Mouse (Mus musculus): ENCODE data around the gene Gm11111. TPM values are rescaled to one million over a fixed set of nuclear protein-coding genes. Genes with fewer than 3 reads are reported as not detected.
"Not testable (repeated sequence)": the region's sequence is repeated elsewhere in the genome, so short reads cannot be mapped to it uniquely, and the experiment has no call there.

The Gm11111 gene
- total RNA-seq (2021), result not detected
- long read RNA-seq, result 0 reads

DNA sequence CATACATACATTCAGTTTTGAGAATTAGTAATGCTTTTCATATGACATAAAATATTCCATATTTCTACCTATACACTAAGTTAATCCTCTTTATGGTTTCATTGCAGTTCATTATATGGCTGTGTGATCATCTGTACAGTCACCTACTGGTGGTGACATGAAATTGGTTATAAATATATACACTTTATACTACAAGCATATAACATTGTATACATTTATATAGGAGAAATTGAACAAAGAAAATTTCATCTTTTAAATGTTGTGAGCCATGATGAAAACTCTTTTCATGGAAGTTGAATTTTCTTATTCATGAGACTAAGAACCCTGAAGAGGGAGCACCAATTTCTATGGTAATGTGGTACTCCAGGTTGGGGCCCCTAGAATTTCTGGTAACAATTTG lies at the start of gene Gm11111:
Gene Gm11111 (plus strand): TSS at position 301 of the 400 bp plus-strand sequence.
- no peak for DNase-seq (ENCODE audit: low spot score in 2 of 2)

DNA sequence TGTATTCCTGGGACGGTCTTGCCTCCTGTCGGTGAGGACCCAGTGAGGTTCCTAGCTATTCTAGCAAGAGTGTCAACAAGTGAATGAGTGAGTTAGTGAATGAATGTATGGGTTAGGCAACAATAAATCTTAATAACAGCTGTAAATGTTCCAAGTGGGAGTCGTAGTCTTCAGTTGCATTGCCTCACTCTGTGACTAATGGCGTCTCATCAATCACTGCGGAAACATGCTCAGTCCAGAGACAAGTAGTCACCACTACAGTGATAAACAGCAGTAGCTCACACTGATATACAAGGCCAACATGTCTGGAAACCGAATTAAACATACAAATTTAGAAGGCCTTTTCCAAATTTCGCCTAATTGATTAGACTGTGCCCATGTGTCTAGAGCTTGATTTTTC lies 36.3 kb upstream of the Gm11111 start:
- no peak for DNase-seq (ENCODE audit: low spot score in 2 of 2)

DNA sequence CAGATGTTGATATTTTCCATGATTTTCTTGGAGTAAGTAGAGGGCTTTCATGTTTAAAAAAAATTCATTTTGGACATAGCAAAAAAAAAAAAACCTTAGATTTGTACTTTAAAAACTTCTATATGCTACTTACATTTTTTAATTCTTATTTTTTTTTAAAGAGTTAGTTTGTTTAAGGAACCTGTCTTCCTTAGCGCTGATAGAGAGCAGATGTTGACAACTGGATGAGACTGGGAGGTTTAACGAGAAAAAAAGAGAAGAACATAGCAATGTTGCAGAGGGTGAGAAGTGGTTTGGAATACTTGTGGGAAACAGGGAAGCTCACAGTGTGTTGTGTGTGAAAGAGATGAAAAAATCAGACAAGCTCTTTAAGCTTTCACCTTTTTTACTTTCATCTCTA lies 32.4 kb upstream of the Gm11111 start:
- DNase-seq (ENCODE audit: low spot score in 2 of 2), result no peak

DNA sequence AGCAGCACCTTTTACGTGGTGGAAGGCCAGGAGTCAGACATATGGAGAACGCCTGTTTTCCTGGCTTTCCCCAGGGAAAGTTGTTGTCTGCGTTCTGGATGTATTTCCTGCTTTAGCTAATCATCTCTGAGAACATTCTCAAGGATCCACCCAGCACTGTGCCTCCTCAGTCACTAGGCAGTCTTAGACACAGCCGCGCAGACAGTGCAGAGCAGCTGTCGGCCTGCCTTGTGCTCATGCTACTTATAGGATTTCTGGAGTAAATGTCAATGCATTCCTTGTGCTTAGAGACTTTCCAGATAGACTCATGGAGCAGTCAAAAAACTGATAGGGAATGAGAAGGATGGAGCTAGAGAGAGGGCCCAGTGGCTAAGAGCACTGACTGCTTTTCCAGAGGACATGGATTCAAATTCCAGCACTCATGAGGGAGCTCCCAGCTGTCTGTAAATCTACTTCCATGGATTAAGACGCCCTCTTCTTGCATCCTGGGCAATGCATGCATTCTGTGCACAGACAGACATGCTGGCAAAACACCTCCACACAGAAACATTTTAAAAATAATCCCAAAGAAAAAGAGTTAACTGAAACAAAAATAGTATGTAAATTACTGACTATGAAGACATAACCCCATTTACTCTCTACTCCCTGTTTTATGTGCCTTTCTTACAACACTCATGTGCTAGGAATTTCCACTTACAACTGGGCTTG lies 30.1 kb upstream of the Gm11111 start:
- DNase-seq (ENCODE audit: low spot score in 2 of 2), result no peak

DNA sequence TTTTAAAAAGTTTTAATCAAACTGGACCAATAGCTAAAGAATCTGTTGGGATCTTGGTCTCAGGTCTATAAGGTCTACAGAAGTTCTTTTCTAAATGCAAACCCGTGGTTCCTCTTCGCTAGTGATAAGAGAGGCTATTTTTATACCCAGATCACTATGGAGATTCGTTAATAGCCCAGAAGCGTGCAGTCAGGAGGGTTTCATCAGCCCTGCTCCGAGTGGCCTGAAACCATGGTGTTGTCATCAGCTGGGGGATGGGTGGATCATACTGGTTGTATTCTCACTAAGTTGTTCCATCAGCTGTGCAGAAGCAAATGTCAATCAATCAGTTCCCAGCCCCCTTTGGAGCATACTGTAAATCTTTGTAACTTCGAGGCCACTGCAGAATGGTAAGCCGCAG lies 29.4 kb upstream of the Gm11111 start:
- no peak for DNase-seq (ENCODE audit: low spot score in 2 of 2)

DNA sequence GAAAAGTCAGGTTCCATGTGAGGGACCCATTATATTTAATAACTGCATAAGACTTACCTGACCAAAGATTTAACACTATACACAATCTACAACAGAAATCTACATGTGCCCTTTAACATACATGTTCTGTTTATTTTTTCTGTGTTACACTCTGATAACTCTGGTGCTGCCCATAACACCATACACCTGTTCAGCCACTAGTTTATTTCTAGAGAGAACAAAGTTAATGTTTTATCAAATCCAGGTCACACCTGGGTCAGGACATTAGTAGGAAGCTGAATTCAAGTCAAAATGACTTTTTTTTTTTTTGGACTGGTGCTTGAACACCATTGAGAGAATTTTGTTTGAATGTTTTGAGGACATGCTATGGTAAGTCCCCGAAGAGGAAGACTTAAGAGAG lies 28.7 kb upstream of the Gm11111 start:
- no peak for DNase-seq (ENCODE audit: low spot score in 2 of 2)

DNA sequence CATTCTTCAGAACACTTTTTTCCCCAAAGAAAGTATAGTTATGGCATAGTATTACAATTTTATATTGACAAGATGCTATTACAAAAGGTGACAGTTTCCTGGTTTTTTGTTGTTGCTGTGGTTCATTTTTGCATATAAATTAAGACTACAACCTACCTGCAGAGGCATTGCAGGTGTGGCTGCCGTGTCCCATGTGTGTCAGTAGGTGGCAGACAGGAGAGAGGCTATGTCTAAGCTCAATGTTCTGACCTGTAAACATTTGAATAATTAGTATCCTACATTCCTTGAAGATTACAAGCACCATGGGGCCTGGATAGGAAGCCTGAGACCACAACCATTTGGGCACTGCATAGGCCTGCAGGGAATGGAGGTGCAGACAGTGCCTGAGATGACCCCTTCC lies 11.2 kb upstream of the Gm11111 start:
- no peak for DNase-seq (ENCODE audit: low spot score in 2 of 2)

DNA sequence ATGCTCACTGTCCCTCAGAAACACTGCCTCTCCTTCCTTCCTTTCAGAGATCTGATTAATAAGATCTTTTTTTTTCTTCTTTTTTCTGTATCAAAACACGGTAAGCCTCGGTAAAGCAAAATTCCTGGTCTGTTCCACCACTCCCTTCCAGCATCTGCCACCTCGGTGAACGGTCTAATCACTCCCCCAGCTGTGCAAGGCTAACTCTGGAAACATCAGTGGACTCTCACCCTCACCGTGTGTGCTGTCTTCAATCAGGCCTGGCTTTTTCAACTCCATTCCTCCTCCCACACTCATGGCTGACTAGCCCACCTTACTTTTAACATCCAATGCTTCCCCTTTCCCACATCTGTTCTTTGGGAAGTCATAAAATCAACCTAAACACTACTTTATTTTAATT lies 2.2 kb upstream of the Gm11111 start:
- DNase-seq (ENCODE audit: low spot score in 2 of 2), result no peak

DNA sequence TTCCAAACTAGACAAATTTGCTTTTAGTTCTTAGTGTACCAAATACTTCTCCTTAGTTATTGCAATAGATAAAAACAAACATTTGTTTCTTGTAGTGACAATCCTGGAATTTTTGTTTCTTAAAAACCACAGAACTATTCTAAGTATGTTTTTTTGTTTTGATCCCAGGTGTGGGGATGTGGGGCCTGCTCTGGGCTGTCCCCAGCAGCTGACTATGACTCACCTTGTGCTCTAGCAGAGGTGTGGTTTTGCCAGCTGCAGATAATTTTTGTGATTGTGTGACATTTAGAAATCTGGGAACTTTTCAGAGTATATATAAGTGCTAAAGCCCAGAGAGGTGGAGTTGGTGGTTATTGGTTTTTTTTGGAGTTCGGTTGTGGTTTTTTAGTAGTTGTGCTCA lies 1.6 kb upstream of the Gm11111 start:
- no peak for DNase-seq (ENCODE audit: low spot score in 2 of 2)

DNA sequence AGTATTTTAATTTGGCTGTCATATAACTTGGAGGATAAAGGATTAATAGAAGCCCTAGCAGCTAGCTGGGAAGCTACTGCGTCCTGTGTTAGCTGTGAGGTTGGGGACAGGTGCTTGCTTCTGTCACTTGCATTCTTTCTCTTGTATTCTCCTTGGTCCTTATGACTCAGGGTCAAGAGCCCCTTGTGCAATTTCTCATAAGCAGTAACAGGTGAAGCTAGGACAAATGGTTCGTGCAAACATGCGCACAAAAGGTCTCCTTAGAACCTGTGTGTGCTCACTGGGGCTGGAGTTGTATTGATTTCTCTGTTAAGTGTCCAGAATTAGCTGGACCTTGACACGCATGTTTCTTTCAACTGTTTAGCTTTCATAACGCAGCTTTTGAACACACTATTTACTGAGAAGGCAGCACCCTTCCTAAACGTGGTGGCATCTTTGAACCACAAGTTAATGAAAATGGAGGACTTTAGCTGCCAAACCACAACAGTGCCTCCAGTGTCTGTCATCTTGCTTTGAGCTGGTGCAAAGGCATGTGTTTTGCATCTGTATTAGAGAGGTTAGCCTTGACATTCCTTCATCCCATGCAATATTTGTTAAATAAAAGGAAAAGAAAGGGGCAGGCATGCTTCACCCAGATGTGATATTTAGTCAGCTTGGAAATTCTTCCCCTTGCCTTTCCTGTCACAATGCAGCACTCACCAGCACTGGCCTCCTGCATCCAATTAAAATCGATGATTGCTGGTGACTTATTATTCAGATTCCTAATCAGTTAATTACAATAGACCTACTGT lies 511 bp downstream of the Gm11111 start:
- no peak for DNase-seq (ENCODE audit: low spot score in 2 of 2)

DNA sequence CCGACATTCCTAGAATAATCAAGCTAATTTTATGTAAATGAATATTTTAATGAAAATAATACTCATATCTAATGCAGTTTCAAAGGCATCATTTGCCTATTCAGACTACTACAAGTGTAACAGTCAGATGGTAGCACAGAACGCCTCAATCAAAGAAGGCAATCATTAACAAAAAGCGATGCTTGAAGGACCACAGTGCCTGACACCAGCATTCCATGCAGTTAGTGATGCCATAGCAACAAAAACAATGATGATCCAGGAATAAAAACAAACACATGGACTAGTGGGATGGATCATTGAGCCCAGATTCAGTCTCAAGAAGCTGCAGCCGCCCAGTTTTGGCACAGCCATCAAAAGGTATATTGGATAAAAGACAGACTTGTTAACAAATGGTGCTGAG lies 8.8 kb downstream of the Gm11111 start:
- DNase-seq (ENCODE audit: low spot score in 2 of 2), result peak in 1 of 2 experiments; percentile 4

DNA sequence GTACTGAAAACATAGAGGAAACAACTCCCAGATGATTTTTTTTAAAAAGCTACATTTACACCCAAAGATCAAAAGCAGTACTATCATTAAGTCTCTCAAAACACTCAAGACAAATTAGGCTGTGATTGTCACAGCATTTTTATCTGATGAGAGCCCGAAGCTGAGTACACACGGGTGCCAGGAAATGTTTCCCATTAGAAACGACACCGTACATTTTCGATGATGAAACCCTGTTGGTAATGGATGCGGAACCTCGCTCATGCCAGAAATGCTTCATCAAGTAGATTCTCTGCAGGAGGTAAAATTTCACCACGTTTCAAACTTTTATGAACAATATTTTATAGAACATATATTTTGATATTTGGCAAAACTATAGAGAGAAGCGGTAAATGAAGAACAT lies 10.3 kb downstream of the Gm11111 start:
- DNase-seq (ENCODE audit: low spot score in 2 of 2), result no peak

DNA sequence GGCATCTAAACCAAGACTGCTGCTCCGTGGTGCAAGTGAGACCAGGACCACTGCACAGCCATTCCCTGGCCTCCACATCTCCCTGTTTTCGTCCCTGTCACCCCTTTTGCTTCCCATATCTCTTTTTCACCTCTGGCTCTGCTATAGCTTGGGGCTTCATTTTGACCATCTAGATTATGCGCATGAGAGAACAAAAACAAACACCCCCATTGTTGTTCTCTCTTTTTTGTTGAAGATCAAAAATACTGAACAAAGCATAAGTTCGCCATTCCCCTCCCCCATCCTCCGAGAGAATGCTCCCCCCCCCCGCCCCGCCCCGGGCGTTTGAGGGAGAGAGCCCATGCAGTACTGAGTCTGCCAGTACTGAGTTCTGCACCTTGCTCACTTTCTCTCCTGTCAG lies 11.3 kb downstream of the Gm11111 start:
- DNase-seq (ENCODE audit: low spot score in 2 of 2), result no peak

DNA sequence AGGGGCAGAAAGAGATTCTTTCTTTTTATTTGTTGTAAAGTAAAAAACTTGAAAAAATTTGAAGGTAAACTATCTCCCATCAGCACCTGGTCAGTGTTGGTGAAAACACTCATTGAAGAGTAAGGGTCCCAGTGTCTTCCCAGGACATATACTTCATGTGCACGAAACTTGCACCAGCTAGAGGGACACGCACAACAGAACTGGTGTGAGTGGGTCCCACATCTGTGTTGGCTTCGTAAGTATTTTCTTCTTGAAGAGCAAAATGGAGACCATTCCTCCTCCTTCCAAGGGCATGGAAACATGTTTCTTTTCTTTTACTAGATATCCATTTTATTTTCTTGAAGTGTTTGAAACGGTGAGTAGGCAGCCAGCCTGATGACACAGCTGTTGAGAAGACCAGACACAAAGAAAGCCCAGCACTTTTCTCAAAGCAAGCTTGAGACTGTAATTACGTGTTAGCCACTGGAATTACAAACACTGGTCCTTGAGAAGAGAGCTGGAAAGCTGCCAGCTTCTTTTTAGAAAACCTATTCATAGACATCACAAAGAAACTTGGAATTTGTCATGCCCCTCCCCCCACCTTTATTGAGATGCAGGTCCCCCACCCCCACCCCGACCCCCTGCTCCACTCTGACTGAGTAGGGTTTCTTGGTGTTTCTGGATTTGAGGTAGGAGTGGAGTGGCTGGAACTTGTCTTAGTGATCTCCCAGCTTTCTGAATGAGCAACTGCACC lies 14.1 kb downstream of the Gm11111 start:
- peak in 1 of 2 experiments; percentile 6 for DNase-seq (ENCODE audit: low spot score in 2 of 2)

DNA sequence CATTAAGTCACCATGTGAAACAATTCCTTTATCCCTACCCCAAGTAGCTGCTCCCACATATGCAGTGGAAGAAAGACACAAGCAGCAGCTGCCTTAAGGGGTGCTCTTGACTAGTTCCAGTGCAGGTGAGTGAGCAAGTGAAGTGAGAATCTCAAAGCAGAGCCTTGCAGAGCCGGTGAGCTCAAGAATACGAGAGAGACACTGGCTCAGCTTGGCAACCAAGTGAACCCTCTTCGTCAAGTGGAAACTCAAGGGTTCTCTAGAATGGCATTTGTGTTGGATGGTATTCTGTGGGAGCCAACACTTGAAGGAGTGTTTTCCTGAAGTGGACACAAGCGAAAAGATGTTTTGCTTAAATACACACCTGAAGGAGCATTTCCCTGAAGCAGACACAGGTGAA lies 16.0 kb downstream of the Gm11111 start:
- no peak for DNase-seq (ENCODE audit: low spot score in 2 of 2)

DNA sequence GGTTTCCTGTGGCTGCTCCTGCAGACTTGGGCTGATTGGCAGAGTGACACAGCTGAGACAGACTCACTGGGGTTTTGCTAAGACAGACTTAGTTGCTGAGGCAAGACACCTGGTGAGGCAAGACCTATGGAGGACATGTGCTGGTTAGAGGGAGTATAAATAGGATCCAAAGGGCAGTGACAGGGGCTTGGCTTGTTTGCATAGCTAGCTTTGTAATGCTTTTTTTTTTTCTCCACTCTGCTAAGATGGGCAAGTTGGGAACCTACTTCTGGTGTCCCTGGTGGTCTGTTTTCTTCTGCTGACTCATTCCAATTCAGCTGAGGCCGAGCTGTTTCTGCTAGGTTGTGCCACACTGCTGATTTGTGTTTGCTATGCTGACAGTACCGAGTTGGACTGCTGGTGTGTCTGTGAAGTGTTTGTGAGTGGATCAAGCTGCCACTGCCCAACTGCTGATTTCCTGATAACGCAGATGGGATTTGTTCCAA lies 16.6 kb downstream of the Gm11111 start:
- no peak for DNase-seq (ENCODE audit: low spot score in 2 of 2)

DNA sequence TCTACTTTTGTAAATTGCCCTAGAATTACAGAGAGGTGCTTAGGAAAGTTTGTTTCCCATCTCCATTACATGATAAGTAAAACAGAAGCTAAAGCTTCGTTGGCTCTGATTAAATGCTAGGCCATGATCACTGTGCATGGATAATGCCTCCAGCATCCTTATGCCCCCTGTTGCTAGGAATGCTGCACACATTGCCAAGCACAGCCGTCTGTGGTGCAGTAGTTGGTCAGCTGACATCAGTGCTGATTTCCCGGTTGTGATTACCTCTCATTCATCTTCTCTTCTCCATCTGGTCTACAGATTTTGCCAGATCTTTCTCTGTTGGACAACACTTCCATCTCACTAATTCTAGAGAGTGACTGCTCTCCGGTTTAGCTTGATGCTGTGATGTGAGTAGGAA lies 19.9 kb downstream of the Gm11111 start:
- DNase-seq (ENCODE audit: low spot score in 2 of 2), result no peak

DNA sequence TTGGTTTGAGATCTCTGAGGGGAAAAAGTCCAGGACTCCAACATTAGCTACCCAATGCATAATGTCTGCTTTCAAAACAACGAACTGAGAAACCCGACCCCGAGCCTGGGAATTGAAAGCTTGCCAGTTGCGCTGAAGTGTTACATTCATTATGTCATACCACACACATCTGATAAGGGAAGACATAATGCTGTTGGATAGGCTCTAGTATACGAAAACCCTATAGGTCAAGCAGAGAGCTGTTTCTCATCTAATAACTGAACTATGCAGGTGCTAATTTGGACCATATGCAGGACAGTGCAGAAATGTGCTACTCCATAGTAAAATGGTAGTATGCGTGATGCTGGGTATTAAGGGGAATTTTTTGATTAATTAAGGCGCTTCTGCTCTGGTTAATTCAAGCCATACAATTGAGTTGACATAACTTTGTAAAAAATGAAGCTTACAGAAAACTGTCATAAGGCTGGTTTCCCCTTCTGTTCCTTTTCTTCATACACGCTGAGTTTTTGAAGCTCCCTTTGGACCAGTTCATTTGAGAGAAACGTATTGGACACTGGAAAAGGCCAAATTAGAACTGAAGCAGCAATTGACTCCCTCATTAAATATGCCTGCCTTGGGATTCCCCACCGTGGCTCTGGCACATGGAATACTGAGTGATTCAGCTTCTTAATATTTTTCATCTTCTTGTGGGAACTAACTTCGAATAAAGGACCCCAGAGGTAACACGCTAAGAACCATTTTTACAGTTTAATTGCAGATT lies 22.4 kb downstream of the Gm11111 start:
- no peak for DNase-seq (ENCODE audit: low spot score in 2 of 2)

DNA sequence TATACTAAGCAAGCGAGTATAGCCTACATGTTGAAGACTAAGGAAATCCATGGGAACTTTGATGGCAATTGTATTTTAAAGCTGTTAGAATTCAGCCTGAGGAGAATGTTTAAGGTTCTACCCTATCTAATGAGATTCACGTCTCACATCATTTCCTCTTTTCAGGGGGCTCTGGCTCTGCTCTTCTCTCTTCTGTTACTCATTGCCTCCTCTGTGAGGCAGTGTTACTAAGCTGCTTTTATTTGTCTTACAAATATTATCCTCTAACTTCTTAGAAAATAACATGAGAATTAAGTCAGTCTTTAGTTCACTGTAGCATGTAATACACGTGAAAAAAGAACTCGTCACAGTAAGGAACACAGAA lies 23.0 kb downstream of the Gm11111 start:
- DNase-seq (ENCODE audit: low spot score in 2 of 2), result no peak

DNA sequence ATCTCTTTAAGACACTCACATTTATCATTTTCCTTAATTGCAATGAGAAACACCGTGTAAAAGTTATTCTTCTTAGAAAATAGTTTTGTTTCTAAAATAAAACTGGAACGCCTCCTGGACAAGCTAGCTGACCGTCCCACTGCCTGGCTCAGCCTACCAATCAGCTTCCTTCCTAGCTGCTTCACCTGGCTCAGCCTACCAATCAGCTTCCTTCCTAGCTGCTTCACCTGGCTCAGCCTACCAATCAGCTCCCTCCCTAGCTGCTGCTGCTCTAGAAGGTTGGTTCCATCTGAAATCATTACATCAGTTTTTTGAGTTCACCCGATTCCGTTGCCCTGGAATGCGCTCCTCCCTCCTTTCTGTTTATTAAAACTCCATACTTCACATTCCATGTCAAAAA lies 24.0 kb downstream of the Gm11111 start:
- DNase-seq (ENCODE audit: low spot score in 2 of 2), result not testable (repeated sequence)

DNA sequence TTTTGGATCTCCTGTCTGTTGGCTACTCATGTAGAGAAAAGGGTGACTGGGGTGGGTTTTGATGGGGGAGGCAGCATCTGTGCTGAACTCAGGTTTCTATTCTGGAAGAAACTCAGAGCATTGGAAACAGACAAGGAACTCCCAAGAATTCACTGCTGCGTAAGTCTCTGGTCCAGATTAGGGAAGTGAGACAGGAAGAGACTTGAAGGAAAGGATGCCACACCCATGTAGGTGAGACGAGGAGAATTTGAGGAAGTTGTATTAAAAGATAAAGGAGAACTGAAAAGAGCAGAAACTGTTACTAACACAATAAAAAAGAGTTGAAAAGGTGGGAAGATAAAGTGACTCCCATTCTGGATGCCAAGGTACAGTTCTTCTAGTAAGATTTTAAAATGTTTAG lies 25.9 kb downstream of the Gm11111 start:
- DNase-seq (ENCODE audit: low spot score in 2 of 2), result no peak
